Mouse (Mus musculus) monocyte, adult 5-6 weeks (primary cell): ENCODE data around the gene Ldhal6b. TPM values are rescaled to one million over a fixed set of nuclear protein-coding genes. Genes with fewer than 3 reads are reported as not detected.

Experiments
- ATAC-seq: fragments of 153-309, 156-312 bp; replicated peaks from 2 replicates; pipeline ENCODE4 v1.8.0; 2017; ENCODE audit warnings: mild to moderate bottlenecking; ENCODE audit not compliant: low TSS enrichment, insufficient number of reproducible peaks, severe bottlenecking, poor library complexity, low FRiP score
- total RNA-seq: library from RNA; stranded (forward); fragments of 200-1000, 200-491, 200-594 nt; gene quantifications from 3 replicates; pipeline ENCODE4 v1.2.3, GENCODE M21; 2017

The Ldhal6b gene
- total RNA-seq, 1 experiment from 2014 or later, result 0.57 TPM

- no peak for ATAC-seq
Measured at GRCm38 (mm10) chr17:5413350-5413749, 5.2 kb downstream of the Ldhal6b start.

- no peak for ATAC-seq
Measured at GRCm38 (mm10) chr17:5412740-5413139, 5.8 kb downstream of the Ldhal6b start.

DNA sequence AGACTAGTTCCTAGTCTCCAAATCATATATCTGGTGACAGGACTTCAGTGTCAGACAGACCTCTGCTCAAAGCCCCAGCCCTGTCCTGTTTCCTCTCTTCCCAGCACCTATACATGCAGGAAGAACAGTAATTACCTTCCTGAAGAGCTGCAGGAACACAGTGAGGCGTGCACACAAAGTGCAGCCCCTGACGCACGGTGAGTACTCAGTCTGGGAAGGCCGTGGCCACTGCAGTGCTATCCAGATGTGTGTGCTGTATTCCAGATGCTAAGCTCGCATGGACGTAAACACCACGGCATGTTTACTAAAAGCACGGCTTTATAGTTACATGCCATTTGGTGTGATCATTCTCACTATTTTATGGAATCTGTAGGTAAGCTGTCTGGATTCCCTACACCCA is 6.3 kb downstream of the Ldhal6b start:
- ATAC-seq, result no peak

GRCm38 (mm10) chr17:5411205-5411604 is 7.4 kb downstream of the Ldhal6b start:
- ATAC-seq, result no peak

GRCm38 (mm10) chr17:5410336-5410735 is 8.2 kb downstream of the Ldhal6b start:
- ATAC-seq, result no peak

GRCm38 (mm10) chr17:5407030-5407429 is 11.5 kb downstream of the Ldhal6b start:
- ATAC-seq, result no peak

DNA sequence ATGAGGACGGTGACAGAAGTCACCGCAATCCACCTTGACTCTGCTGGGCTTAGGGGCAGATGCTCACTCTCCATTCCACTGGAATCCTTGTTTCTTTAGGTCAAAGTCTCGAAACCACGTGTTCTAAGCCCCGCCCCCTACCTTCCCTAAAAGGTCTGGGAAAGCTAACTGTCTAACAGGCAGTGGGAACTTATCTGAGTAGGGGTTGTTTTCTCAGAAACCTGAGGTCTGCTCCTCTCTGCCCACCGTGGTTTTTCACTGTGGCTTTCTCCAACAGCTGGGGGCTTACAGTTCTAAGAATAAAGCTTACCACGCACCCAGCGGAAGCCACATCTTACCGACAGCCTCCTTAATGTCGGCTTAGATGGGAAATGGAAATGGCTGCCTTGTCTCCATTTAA is 12.0 kb downstream of the Ldhal6b start:
- ATAC-seq, result no peak

- ATAC-seq, result no peak
Measured at GRCm38 (mm10) chr17:5403885-5404284, 14.7 kb downstream of the Ldhal6b start.

DNA sequence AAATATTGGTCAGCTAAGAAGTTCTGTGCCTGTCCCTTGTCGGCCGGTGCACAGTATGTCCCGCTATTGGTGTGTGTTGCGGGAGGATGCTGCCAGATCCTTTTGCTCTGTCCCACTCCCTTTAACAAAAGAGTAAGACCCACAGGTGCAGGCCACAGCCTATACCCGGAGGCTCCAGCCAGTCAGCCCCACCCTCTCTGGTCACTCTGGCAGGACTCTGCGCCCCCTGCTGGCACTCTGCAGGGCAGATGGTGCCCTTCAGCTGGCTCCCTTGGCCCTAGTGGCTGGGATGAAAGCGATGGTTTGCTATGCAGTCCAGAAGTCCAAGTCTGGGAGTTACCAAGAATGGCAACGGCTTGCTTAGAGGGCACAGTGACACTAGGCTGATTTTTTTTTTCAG is 15.9 kb downstream of the Ldhal6b start:
- ATAC-seq, result peak; percentile 78

GRCm38 (mm10) chr17:5402069-5402468 is 16.5 kb downstream of the Ldhal6b start:
- peak; percentile 58 for ATAC-seq

GRCm38 (mm10) chr17:5401288-5401687 is 17.3 kb downstream of the Ldhal6b start:
- ATAC-seq, result no peak

DNA sequence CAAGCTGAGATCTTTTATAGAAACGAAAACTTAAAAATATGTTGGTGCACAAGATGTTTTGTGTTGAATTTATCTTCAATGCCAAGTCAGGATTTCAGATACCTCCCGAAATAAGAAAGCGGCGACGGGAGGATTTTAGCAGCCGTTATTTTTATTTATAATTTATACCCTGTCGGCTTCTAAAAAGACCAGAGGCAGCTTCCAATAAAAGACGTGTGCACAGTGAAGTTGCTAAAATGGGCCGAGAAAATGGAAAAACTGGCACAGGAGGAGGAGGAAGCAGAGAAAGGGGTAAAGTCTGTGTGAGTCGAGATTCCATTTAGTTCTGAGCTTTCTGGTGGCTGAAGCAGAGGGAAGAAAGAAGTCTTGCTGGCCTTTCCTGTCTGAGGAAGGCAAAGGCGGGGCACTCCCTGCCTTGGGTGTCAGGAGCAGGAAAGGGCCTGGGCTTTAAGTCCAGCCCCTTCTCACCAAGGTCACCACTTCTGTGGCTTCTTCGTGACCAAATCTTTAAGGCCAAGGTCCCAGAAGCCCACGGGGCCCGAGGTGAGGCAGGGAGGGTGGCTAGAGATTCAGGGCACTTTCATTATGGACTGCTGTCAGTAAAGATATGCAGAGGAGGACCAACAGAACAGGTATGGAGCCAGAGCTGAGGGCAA is 18.0 kb downstream of the Ldhal6b start:
- ATAC-seq, result no peak

DNA sequence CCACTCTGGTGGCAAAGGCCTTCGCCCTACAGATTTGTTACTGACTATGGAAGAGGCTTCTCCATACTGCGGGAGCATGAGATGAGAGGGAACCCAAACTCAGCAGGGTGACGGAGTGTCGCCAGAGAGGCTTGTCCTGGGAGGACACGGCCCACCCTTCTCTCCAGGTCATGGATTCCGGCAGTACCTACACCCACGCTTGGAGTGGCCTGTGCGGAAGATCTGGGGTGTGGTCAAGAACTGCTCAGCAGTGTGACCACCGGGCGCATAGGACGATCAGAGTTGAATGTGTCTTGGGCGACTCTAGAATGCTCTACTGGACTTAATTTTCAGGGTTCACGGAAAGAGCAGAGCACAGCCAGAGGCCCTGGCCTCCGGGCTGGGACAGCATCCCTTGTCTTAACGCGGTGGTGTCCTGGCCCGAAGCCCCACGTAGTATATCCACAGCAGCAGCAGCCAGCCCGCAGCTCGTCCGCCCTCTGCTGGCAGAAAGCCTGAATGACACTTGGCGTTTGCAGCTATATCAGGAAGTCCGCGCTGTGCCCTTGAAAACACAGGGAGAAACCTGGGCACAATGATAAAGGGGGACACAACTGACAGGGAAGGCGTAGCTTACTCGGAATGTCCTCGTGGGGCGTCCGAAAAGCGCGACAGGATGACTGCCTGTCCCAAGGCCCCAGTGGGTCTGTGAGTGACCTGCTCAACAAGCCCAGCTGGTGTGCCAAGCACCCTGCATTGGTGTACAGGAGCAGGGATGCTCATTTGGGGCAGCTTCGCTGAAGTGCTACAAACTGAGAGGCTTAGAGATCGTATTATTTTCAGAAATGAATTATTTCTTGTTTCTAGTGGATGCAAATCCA is 21.2 kb downstream of the Ldhal6b start:
- peak; percentile 80 for ATAC-seq

DNA sequence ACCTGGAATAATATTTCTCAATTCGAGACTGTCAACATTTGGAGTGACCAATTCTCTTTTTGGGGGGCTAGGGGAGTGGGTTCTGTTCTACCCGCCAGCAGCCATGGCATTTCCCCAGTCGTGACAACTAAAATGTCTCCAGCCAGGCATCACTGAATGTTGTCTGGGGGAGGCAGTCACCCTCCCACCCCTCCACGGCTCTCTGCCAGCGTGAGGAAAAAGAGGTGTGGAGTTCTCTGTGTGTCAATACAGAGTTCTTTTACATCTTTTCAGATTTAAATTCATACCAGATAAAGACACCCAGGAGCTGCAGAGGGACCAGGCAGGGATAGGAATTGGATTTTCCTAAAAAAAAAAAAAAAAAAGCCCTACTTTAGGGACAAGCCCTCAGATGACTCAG is 22.4 kb downstream of the Ldhal6b start:
- ATAC-seq, result no peak

GRCm38 (mm10) chr17:5395454-5396205 is 22.9 kb downstream of the Ldhal6b start:
- ATAC-seq, result no peak

DNA sequence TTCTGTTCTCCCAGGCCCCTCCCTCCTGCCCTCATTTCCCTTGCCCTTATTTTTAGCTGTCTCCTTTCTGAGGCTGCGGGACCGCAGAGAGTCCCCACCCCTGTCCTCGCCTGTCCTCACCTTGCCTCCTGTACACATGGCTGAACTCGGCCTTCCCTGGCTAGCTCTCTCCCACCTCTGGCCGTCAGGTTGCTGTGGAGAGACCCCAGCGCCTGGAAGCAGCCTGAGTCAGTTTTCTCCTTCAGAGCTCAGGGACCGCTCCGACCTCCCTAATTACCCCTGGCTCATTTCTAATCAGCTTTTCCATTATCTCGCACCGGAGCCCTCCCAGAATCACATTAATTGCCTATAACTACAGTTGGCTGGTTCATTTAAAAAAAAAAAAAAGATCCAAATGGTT is 27.9 kb downstream of the Ldhal6b start:
- no peak for ATAC-seq

- ATAC-seq, result no peak
Measured at GRCm38 (mm10) chr17:5388351-5388750, 30.2 kb downstream of the Ldhal6b start.

DNA sequence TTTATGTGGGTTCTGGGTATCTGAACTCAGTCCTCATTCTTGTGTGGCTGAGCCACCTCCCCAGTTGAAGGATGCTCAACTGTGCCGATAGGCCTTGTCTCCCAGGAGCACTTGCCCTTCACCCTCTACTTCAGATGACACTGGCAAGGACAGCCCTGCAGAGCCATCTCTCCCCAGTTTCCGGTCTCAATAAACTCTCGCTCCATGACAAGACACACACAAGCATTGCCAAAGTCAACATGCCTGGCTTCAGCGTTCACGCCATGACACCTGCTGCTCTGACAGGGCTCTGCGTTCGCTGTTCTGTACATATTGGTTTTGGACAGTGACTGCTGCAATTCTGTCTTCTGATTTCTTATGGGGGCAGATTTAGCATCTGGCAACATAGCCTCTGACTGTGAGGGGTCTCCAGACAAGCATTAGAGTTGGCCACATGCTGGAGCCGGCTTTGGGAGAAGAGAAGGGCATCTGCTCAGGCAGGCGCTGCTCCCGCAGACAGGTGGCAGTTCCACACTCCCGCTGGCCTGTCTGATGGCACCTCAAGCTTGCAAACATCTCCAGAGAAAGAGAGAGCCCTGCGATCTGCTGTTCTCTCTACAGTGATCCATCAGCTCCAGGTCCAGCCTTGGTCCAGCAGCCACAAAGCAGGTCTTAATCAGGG is 31.6 kb downstream of the Ldhal6b start:
- ATAC-seq, result no peak

DNA sequence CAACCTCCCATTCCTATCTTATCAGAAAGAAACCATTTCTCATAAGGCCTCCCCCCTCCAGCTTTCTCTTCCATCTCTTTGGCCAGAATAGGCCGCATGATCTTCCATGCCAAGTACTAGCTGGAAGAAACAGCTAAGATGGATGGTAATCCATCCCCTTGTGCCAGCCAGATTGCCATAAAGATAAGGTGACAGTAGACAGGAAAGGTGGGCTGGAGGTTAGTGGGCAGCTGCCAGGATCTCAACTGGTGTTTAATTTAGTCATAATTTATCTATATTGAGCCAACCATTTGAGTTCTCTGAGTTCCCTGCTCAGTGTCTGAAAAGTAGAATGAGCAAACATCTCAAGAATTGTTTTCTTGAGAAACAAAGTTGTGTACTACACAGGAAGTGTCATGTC is 32.9 kb downstream of the Ldhal6b start:
- no peak for ATAC-seq
